Mouse (Mus musculus) kidney, adult 9 months (tissue): ENCODE measurements around the gene Pla2r1.

Source experiments
- DNase-seq: peaks from one replicate; pipeline ENCODE4 v3.0.0; 2022

Gene Pla2r1

GRCm38 (mm10) chr2:60401694-60402093 lies 151.4 kb downstream of the Pla2r1 start:
- no peak for DNase-seq

- DNase-seq, result no peak
Observed at GRCm38 (mm10) chr2:60393786-60394185, 159.3 kb downstream of the Pla2r1 start.

- no peak for DNase-seq
Observed at GRCm38 (mm10) chr2:60392286-60392685, 160.8 kb downstream of the Pla2r1 start.

GRCm38 (mm10) chr2:60387363-60387762 lies 165.7 kb downstream of the Pla2r1 start:
- no peak for DNase-seq

- DNase-seq, result no peak
Observed at GRCm38 (mm10) chr2:60386835-60387234, 166.3 kb downstream of the Pla2r1 start.

- peak; percentile 47 for DNase-seq
Observed at GRCm38 (mm10) chr2:60384763-60385085, 168.4 kb downstream of the Pla2r1 start.

- no peak for DNase-seq
Observed at GRCm38 (mm10) chr2:60384083-60384762, 168.9 kb downstream of the Pla2r1 start.

- DNase-seq, result peak; percentile 83
Observed at GRCm38 (mm10) chr2:60382858-60383669, 170.0 kb downstream of the Pla2r1 start, which contains the start of gene Ly75. Ly75 (minus strand) TSS chr2:60383303.

- DNase-seq, result no peak
Observed at GRCm38 (mm10) chr2:60382346-60382745, 170.8 kb downstream of the Pla2r1 start.

GRCm38 (mm10) chr2:60377260-60377659 lies 175.8 kb downstream of the Pla2r1 start:
- no peak for DNase-seq

GRCm38 (mm10) chr2:60375608-60376107 lies 177.4 kb downstream of the Pla2r1 start:
- DNase-seq, result no peak

- no peak for DNase-seq
Observed at GRCm38 (mm10) chr2:60375126-60375525, 178.0 kb downstream of the Pla2r1 start.

GRCm38 (mm10) chr2:60370188-60370587 lies 182.9 kb downstream of the Pla2r1 start:
- DNase-seq, result no peak

- no peak for DNase-seq
Observed at GRCm38 (mm10) chr2:60369454-60369853, 183.7 kb downstream of the Pla2r1 start.

- no peak for DNase-seq
Observed at GRCm38 (mm10) chr2:60367871-60368270, 185.2 kb downstream of the Pla2r1 start.
